Mouse (Mus musculus) megakaryocyte, embryonic 14.5 days (primary cell): ENCODE data around the gene Kank2.

Experiments used
- FLI1 ChIP-seq: IDR thresholded peaks from 2 replicates; pipeline ENCODE4 v1.6.1; 2012; ENCODE audit warnings: low read length, inconsistent platforms, mixed read lengths
- GATA1 ChIP-seq: IDR thresholded peaks from 3 replicates; pipeline ENCODE4 v1.6.1; 2012; ENCODE audit warnings: mixed read lengths, low read length, inconsistent platforms, borderline replicate concordance

DNA sequence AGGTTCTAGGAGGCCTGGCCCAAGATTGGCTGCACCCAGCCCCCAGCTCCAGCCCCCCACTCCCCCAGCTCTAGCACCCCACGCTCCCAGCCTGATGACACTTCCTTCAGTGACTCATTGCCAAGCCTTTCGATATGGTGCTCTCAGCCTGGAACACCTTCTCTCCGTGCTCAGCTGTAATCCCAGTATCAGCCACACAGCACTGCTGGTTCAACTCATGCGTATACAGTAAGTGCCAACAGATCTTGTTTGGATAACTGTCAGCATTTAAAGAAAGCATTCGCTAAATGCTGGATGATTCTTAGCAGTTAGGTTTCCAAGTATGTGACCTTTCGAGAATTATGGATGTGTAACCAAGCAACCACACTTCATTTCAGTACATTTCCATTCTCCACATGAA is 44.5 kb upstream of the Kank2 start:
- TF ChIP-seq FLI1 (no peak), GATA1 (no peak)
